In genomic region chr4:148928316-148928715, GRCm38 (mm10) we compare ENCODE assay signal across 11 mouse cellular contexts.
DNase-seq lines count a peak whose midpoint lies in the region; ATAC-seq and TF ChIP-seq lines count a peak whose summit lies in the region.
"Had no signal": no experiment of that assay in that cellular context is flagged by ENCODE, and none has a peak within 500 bp of the region (broad histone marks: within the 10 kb centered on the region; RNA-seq: fewer than 3 reads in every experiment).

No protein-coding gene starts in this region.

- no peak for TF ChIP-seq CTCF in lung, postnatal 0 days (IDR thresholded peaks at IDR 0.05)
- no peak for TF ChIP-seq CTCF in left cerebral cortex, adult 2 months (IDR thresholded peaks at IDR 0.05)

- H3K9me3 ChIP-seq in heart, embryonic 10.5 days: no peaks in the 10 kb centered on the region
- no peaks in the 10 kb centered on the region for H3K9me3 ChIP-seq in lung, postnatal 0 days (ENCODE audit: low read length)
- H3K9me3 ChIP-seq in heart, embryonic 15.5 days (replicated peaks): no peaks in the 10 kb centered on the region
- no peaks in the 10 kb centered on the region for H3K9me3 ChIP-seq in stomach, embryonic 16.5 days (replicated peaks; ENCODE audit: control insufficient read depth, low read length)
- H3K9me3 ChIP-seq: embryonic facial prominence, embryonic 13.5 days; liver, embryonic 15.5 days had no signal

- 44% methylated on average over 9 of the region's 9 CpGs for WGBS in heart, embryonic 10.5 days
- 24% methylated on average over 9 of the region's 9 CpGs for WGBS in lung, postnatal 0 days
- WGBS in heart, embryonic 15.5 days: 35% methylated on average over 9 of the region's 9 CpGs
- 76% methylated on average over 9 of the region's 9 CpGs for WGBS in stomach, embryonic 16.5 days

- no peak overlapping the region for H3K4me2 ChIP-seq in lung, postnatal 0 days (replicated peaks; ENCODE audit: low read depth, low read length)
- no peak overlapping the region for H3K4me2 ChIP-seq in heart, embryonic 15.5 days
- H3K4me2 ChIP-seq in stomach, embryonic 16.5 days (ENCODE audit: low read depth, low read length): no peak overlapping the region
- H3K4me2 ChIP-seq: embryonic facial prominence, embryonic 13.5 days; liver, embryonic 15.5 days had no signal

- no peak overlapping the region for H3K4me3 ChIP-seq in heart, embryonic 10.5 days
- no peak overlapping the region for H3K4me3 ChIP-seq in lung, postnatal 0 days (ENCODE audit: low read depth, low read length)
- H3K4me3 ChIP-seq in heart, embryonic 15.5 days: no peak overlapping the region
- H3K4me3 ChIP-seq in stomach, embryonic 16.5 days (replicated peaks; ENCODE audit: low read length): no peak overlapping the region
- no peak overlapping the region for H3K4me3 ChIP-seq in left cerebral cortex, adult 2 months
- H3K4me3 ChIP-seq: embryonic facial prominence, embryonic 13.5 days; liver, embryonic 15.5 days had no signal

- H3K27ac ChIP-seq in heart, embryonic 10.5 days: peak overlapping the region; percentile 94
- H3K27ac ChIP-seq in lung, postnatal 0 days (ENCODE audit: low read length): peak overlapping the region; percentile 66
- H3K27ac ChIP-seq in heart, embryonic 15.5 days: peak overlapping the region; percentile 67
- H3K27ac ChIP-seq in stomach, embryonic 16.5 days (ENCODE audit: low read length): peak overlapping the region; percentile 30; the same call in 1 of the 2 replicates
- no peak overlapping the region for H3K27ac ChIP-seq in left cerebral cortex, adult 2 months
- H3K27ac ChIP-seq: embryonic facial prominence, embryonic 13.5 days; liver, embryonic 15.5 days had no signal

- H3K4me1 ChIP-seq in heart, embryonic 10.5 days: peaks cover 99% of the 10 kb centered on the region
- peaks cover 7% of the 10 kb centered on the region; the same call in 1 of the 2 replicates for H3K4me1 ChIP-seq in lung, postnatal 0 days (ENCODE audit: insufficient read depth, low read depth, low read length)
- peaks cover 83% of the 10 kb centered on the region for H3K4me1 ChIP-seq in heart, embryonic 15.5 days (replicated peaks)
- peaks cover 46% of the 10 kb centered on the region for H3K4me1 ChIP-seq in stomach, embryonic 16.5 days (ENCODE audit: control insufficient read depth, insufficient read depth, low read length)

- ATAC-seq in lung, postnatal 0 days: no peak
- no peak for ATAC-seq in heart, embryonic 15.5 days (replicated peaks; ENCODE audit: insufficient number of reproducible peaks, insufficient read depth, low FRiP score, low read depth)
- no peak for ATAC-seq in stomach, embryonic 16.5 days (ENCODE audit: insufficient read depth, low FRiP score)
- ATAC-seq: forebrain, embryonic 14.5 days; midbrain, embryonic 16.5 days had no signal

- intact Hi-C loops in heart, postnatal 36 days (cut with DNase I): no loop called here
- intact Hi-C loops in left cerebral cortex, adult 2 months (cut with DNase I): no loop called here

- H3K36me3 ChIP-seq in heart, embryonic 10.5 days: peaks cover 14% of the 10 kb centered on the region
- no peaks in the 10 kb centered on the region for H3K36me3 ChIP-seq in lung, postnatal 0 days (ENCODE audit: insufficient read depth, low read length)
- peaks cover 7% of the 10 kb centered on the region; the same call in 1 of the 2 replicates for H3K36me3 ChIP-seq in heart, embryonic 15.5 days
- H3K36me3 ChIP-seq in stomach, embryonic 16.5 days (ENCODE audit: control insufficient read depth, insufficient read depth, low read length): 0 out of 2 replicates have a peak, but pooled peaks cover 5% of the 10 kb centered on the region
- H3K36me3 ChIP-seq: embryonic facial prominence, embryonic 13.5 days; liver, embryonic 15.5 days had no signal

- peaks cover 16% of the 10 kb centered on the region; the same call in 1 of the 2 replicates for H3K27me3 ChIP-seq in heart, embryonic 10.5 days (ENCODE audit: insufficient read depth, poor library complexity, severe bottlenecking)
- H3K27me3 ChIP-seq in lung, postnatal 0 days (replicated peaks; ENCODE audit: insufficient read depth, low read length): no peaks in the 10 kb centered on the region
- no peaks in the 10 kb centered on the region for H3K27me3 ChIP-seq in heart, embryonic 15.5 days
- 0 out of 2 replicates have a peak, but pooled peaks cover 4% of the 10 kb centered on the region for H3K27me3 ChIP-seq in stomach, embryonic 16.5 days (ENCODE audit: control insufficient read depth, insufficient read depth, low read length)

- no peak for DNase-seq in heart, embryonic 10.5 days (ENCODE audit: low spot score)
- DNase-seq in heart, postnatal 36 days: no peak
- no peak for DNase-seq in lung, postnatal 0 days (ENCODE audit: low spot score)
- DNase-seq in lung, postnatal 25 days (ENCODE audit: low spot score): no peak
- DNase-seq in left cerebral cortex, adult 2 months (ENCODE audit: extremely low spot score in 1 of 2, low spot score in 2 of 2): no peak

- no peak overlapping the region for H3K9ac ChIP-seq in lung, postnatal 0 days (replicated peaks; ENCODE audit: low read depth)
- no peak overlapping the region for H3K9ac ChIP-seq in heart, embryonic 15.5 days
- no peak overlapping the region for H3K9ac ChIP-seq in stomach, embryonic 16.5 days (ENCODE audit: low read length)
- H3K9ac ChIP-seq: embryonic facial prominence, embryonic 13.5 days; liver, embryonic 15.5 days had no signal

- TF ChIP-seq EP300 in lung, postnatal 0 days (IDR thresholded peaks at IDR 0.05): no peak
